Mouse (Mus musculus) lung, postnatal 36 days (tissue): ENCODE data around the gene Itpr3.
A peak's percentile ranks its signal among the peaks of the same experiment; 100 is the strongest.

Experiments
- DNase-seq: peaks from one replicate; pipeline ENCODE4 v3.0.0; 2022; ENCODE audit warnings: mixed read lengths

The Itpr3 gene

GRCm38 (mm10) chr17:27121781-27122180 is 64.7 kb downstream of the Itpr3 start:
- DNase-seq = no peak

DNA sequence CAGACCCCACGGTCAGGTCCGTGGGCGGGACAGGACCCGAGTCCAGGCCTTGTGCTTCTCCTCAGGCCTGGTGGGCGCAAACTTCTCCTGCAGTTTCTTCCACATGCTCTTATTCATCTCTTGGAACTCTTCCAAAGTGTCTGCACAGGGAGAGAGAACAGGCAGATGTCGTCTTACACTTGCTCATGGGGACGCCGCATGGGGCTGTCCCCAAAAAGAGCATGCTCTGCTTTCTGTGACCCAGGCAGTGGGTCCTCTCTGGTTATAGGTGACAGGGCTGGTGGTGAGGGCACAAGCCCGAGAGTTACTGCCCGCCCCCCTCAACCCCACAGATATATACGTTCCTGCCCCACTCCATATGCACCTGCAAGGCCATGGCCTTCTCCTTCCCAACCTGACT is 65.6 kb downstream of the Itpr3 start:
- no peak for DNase-seq

DNA sequence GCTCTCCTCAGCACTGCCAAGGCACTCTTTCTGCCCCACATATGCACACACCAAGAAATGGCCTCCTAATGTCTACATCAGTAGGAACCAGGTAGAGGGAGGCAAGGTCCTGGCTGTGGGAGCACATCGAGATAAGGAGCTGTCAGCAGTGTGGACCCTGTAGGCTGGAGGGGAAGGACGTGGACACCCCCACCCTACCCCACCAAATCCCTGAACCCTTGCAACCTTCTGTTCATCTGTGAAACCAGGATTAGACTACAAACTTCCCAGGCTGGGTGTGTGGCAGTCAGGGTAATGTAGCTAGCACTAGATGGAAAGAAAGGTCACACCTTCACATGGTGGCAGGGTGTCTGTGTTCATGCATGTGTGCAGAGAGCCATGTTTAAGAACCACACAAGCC is 66.0 kb downstream of the Itpr3 start:
- no peak for DNase-seq

DNA sequence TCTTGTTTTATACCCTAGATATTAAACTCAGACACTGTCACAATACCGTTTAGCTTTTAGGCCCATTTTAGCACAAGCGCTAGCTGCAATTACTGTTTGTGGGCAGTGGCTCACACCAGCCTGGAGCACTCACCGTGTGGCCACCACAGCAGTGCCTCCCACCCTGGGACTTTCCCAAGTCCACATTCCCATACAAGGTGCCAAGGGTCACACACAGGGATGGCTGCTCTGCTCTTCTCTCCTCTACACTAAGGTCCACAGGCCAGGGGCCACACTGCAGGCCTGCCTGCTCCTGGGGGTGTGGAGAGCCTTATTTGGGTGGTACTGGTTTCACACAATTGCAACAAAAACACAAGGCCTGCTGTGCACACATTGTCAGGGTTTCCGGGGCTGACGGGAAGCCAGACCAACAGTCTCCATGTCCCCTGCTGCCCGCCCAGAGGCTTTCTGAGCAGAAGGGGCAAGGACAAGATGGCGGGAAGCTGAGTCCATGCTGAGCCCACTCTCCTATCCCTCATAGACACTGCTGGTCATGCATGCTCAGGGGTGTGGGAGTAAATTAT is 66.8 kb downstream of the Itpr3 start:
- no peak for DNase-seq

- peak; percentile 82 for DNase-seq
Measured at GRCm38 (mm10) chr17:27125185-27125584, 68.1 kb downstream of the Itpr3 start.

GRCm38 (mm10) chr17:27125669-27126202 is 68.6 kb downstream of the Itpr3 start:
- no peak for DNase-seq

DNA sequence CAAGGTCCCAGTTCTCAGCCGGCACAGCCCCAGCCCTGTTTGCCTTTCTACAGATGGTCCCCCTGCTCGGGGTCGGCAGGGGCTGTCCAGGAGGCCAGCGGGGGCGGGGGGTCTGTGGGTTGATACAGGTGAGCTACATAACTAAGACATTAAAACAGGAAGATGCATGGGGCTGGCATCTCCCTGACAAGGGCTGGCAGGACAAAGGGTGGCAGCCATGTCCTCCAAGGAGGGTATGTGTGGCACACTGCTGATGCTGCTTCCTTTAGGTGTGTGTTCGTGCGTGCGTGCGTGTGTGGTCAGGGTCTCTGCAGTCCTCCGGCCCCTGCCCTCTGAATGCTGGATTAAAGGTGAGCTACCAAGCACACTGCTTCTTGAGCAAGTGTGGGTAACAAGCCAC is 69.9 kb downstream of the Itpr3 start:
- DNase-seq = no peak

DNA sequence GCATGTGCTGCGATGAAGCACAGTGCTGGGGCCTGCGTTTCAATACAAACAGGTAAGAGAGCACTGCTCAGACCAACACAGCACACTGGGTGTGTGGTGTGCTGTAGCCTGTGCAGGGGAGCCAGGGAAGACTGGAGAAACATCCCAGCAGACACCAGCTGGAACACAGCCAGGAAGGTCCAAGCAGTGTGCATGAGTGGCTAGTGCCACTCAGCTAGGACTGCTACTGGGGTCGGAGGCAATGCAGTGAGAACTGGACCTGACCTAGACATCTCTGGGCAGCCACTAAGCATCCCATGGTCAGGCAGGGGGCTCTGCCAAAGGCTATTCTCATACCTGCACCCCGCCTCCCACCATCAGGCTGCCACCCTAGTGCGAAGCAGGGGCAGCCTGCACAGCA is 71.1 kb downstream of the Itpr3 start:
- DNase-seq = no peak

GRCm38 (mm10) chr17:27129291-27129690 is 72.2 kb downstream of the Itpr3 start:
- DNase-seq = no peak

DNA sequence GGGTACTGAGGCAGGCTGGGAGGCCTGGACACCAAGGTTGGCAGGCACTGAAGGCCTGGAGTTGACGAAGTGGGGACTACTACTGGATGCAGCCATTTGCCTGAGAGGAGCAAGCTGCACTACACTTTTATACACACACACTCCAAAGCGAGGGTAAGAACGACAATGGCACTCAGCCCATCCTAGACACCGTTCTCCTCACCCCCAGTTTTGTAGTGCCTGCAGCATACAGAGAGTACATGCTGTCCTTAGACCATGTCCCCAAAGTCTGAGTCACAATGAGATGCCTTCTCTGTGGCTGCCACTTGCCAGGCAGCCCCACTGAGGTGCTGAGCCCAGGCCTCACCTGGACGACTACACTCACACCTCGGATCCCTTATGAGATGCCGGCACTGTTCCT is 72.7 kb downstream of the Itpr3 start:
- DNase-seq = no peak

DNA sequence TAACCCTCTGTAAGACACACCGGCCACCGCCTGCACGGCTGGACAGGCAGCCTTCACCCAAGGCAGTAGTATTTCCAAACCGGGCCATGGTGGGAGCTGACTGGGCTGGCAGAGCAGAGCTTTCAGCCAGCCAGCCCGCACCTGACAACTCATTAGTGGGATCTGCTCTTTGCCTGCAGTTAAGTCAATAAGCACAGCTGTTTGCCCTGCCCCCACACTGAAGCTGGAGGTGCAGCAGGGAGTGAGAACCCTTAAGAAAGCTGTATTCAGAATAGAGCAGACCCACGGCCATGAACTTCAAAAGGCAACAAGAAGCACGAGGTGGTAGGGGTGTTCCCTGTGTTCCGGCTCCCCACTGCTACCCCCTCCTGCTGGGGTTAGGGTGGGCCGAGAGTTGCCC is 73.1 kb downstream of the Itpr3 start:
- no peak for DNase-seq

GRCm38 (mm10) chr17:27131240-27131665 is 74.1 kb downstream of the Itpr3 start:
- no peak for DNase-seq

DNA sequence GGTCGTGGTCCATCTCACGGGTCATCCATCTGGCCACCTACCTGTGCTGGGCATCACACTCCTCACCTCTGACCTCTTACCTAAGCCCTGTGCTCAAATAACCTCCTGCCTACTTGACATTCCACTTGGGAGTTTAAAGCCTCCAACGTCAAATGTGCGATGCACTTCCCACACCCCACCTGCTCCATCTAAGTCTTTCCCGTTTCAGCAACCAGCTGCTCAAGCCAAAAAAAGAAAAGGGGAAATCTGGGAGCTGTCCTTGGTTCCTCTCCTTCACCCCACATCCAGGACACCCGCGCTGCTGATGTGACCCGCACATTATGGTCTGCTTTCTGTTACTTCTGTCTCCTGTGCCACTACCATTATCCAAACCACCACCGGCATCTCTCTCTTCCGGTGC is 75.1 kb downstream of the Itpr3 start:
- no peak for DNase-seq

- DNase-seq = peak; percentile 98
Measured at GRCm38 (mm10) chr17:27133551-27134141, 76.5 kb downstream of the Itpr3 start, which contains the start of gene Uqcc2. Gene Uqcc2 (minus strand): TSS chr17:27133916.

GRCm38 (mm10) chr17:27134187-27134586 is 77.1 kb downstream of the Itpr3 start:
- DNase-seq = no peak

GRCm38 (mm10) chr17:27134715-27135114 is 77.6 kb downstream of the Itpr3 start:
- no peak for DNase-seq

GRCm38 (mm10) chr17:27138396-27138795 is 81.3 kb downstream of the Itpr3 start:
- no peak for DNase-seq

- DNase-seq = no peak
Measured at GRCm38 (mm10) chr17:27139304-27139703, 82.2 kb downstream of the Itpr3 start.

DNA sequence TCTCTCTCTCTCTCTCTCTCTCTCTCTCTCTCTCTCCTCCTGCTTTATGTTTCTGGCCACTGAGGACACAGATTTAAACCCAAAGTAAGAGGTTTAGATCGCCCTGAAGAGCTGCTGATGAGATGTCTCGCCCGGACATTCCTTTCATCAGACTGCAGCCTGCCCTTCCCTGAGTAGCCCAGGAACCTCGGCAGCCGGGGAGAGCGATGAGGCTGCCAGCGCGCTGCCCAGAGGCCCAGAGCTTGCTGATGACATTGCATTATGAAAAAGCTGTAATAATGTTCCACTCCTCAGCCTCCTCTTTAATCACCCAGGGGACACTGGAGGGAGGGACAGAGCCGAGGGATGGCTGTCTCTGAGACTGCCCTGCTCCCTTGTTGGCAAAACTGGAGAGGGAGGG is 83.2 kb downstream of the Itpr3 start:
- DNase-seq = no peak

DNA sequence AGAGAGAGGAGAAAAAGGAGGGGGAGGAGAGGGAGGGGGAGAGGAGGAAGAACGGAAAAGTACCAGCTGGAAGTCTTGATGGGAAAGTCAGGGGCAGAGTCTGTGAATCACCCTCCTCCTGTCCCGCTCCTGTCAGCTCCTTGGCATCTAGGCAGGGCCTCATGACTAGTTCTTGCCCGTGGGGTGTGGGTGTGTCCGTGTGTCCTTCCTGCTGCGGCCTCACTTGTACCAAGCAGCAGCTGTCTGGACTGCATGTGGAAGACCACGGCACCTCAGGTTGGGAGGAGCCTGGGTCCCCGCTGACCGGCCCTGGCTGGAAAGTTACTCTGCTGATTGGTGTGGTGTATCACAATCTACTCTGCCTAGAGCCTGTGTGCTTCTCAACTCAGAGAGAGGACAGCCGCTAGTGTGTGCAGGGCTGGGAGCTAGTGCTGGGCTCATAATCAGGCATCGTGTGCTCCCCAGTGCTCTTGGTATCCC is 84.9 kb downstream of the Itpr3 start:
- DNase-seq = peak; percentile 29

DNA sequence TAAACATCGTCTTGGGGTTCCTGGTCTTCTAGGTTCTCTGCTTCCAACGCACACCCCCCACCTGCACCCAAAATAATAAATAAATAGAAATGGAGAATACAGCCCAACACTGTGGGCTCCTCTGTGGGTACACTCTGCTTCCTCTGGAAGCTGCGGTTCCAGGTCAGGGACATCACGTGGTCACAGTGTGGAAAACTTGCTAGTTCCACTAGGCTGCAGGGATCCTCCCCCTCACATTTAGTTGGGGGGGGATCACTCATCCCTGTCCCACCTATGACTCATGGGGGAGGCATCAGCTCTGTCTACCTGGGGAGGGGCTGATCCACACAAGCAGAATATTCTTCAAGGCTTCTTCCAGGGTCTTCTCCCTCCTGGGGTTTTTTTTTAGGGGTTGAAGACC is 87.0 kb downstream of the Itpr3 start:
- no peak for DNase-seq

- no peak for DNase-seq
Measured at GRCm38 (mm10) chr17:27146323-27146923, 89.3 kb downstream of the Itpr3 start.

GRCm38 (mm10) chr17:27150871-27151270 is 93.8 kb downstream of the Itpr3 start:
- DNase-seq = no peak

DNA sequence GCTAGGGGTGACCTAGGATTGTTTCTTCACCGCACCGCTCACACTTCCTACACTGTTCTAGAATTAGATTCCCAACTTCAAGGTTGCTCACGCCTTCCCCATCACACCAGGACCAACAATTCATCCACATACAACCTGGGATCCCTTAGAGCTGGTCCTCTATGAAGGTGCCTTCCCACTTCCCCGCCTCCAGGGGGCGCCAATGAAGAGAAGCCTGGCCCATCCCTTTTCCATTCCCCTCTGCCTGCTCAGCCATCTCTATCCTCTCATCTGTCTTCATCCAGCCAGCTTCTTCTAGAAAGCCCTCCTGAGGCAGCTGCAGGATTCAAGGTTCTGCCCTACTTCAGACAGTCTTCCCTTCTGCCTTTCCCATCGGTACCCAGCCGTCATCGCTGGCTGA is 94.3 kb downstream of the Itpr3 start:
- no peak for DNase-seq
